Mouse (Mus musculus) gonadal fat pad, adult 2 months (tissue): ENCODE measurements around the gene Ctnnbl1. TPM values are rescaled to one million over a fixed set of nuclear protein-coding genes. Genes with fewer than 3 reads are reported as not detected.

Experiments
- DNase-seq: peaks from one replicate; pipeline ENCODE4 v3.0.0-alpha.2; 2012; ENCODE audit warnings: low read depth
- polyA plus RNA-seq: library from polyadenylated mRNA; depleted of rRNA; stranded (reverse); fragments of >200 nt; gene quantifications from 2 replicates; pipeline ENCODE4 v1.2.3, GENCODE M21; 2012

Gene Ctnnbl1
- polyA plus RNA-seq, 1 experiment: 35.4 TPM

DNA sequence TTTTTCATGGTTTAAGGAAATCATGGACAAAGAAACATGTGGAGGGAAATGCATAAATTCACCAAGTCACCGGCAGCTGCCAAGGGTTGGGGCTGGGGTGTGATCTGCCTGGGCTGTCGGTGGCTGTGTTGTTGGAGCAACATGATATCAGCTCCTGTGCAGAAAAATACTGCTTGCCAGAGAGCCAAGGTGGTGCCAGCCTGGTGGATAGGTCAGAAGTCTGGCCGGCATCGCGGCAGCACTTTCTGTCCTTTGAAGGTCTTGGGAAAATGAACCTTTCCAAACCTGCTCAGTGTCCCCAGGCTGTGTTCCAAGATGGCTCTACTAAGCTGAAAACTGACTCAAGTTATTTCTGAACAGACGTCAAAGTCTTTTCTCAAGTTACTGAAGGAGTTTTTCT is 133.0 kb downstream of the Ctnnbl1 start:
- no peak for DNase-seq

DNA sequence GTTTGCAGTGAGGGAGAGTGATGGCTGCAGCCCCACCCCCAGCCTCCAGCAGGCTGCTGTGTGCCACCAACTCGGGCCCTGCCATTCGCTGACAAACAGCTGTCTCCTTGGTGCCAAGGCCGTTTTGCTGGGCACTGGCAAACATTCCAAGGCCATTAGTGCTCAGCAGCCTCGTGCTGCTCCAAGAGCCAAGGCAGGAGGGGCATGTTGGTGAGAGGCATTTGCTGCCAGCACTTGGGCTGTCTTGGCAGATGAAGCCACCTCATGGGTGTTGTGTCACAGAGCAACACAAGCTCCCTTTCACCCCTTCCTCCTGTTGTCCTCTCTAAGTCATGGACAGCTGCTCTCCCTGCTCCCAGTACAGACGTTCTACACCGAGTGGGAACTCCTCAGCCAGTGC is 136.0 kb downstream of the Ctnnbl1 start:
- no peak for DNase-seq

DNA sequence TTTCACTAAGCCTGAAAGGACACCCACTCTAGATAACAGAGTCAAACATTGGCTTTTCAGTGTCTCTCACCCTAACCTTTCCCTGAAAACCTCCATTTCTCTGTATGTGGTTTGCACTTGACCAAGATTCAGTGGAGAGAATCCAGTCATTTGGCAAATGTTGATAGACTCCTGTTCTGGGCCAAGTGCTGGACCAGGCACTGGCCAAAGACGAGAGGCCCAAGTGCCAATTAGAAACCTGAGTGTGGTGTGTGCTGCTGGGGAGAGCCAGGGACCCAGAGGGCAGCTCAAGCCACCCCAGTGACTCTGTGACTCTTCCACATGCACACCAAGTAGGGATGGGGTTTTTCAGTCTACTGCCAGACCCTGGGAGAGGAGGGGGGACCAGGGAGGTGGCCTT is 136.5 kb downstream of the Ctnnbl1 start:
- DNase-seq: no peak

DNA sequence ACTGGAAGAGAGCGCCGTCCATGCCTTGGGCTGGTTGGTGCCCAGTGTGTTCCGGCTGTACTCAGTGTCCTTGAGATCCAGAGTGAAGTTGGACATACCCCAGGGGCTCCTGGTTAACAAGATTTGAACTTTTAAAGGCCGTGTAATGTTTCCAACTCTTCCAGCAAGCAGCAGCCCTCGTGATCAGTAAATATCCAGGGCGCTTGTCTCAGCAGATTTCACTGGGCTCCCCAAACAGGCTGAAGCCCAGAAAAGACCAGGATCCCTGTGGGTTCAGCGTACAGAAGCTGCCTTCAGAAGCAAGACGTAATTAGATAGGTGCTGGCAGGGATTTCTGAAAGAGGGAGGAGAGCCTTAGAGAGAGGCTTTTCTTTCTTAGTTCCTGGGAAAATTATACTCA is 137.9 kb downstream of the Ctnnbl1 start:
- DNase-seq: no peak

DNA sequence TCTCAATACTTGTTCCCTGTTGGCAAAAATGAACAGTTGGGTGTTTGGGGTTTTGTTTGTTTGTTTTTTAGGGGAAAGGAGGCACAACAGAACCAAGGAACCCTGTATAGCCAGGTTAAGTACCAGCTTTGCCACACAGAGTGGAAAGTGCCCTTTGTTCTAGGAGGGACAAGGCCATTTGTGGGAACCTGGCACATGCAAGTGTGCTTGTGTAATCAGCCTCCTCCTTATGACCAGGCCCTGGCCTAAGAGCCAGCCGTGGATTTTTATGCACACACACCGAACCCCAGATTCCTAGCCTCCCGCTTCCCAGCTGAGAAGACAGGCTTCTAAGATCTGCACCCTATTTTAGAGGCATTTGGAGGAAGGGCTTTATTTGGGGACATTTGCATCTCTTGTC is 140.2 kb downstream of the Ctnnbl1 start:
- no peak for DNase-seq

DNA sequence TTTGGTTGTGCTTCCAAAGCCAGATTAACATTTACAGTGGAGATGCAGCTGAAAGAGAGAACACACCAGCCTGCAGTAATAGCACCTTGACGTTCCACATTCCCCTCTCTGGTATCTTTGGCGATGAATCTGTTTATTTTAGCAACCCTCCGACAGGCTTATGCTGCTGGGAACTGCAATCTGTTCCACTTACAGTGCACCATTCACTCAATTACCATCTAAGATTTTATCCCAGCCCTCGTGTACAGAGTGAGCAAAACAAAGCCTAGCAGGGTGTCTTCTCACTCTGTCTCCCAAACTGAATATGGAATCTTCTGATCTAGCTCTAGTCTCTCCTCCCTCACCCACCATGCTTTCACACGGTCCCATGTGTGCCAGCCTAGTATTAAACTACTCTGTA is 140.8 kb downstream of the Ctnnbl1 start:
- DNase-seq: no peak

- DNase-seq: no peak
Measured at GRCm38 (mm10) chr2:157881939-157882338, 144.7 kb downstream of the Ctnnbl1 start.

- DNase-seq: no peak
Measured at GRCm38 (mm10) chr2:157887275-157888025, 150.2 kb downstream of the Ctnnbl1 start.

- no peak for DNase-seq
Measured at GRCm38 (mm10) chr2:157891166-157891565, 154.0 kb downstream of the Ctnnbl1 start.

DNA sequence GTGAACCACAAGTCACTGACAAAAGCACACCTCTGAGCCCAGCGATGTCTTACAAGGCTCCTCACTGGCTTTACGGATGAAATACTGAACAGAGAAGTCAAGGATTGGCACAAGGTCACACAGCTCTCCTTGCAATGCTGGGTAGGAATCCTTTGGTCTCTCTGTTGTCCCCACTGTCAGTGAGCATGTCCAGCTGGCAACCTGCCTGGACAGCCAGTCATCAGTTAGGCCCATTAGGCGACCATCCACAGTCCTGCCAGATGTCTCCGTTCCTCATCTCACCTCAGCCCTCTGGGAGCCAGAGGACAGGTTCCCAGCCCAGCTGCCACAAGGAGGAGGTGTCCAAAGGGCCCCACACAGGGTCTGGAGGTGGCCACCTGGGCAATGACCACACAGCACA is 159.9 kb downstream of the Ctnnbl1 start:
- no peak for DNase-seq

DNA sequence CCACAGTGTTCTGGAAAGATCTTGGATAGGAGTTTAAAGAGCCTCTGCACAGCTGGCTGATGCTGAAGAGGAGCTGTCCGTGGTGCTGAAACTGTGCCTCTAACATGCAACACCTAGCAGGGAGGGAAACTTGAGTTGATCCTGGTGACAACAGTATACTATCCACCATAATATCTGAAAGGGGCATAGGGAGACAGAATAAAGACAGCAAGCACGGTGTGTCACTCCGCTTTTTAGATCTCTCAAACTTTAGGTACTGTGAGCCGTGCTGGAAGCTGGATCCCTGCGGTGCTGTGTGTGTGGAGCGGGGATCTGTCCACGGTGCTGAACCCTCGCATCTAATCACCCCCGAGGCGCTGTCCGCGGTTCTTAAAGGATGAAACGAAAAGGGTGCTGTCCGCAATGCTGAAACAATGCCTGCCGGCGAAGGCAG is 176.0 kb downstream of the Ctnnbl1 start:
- DNase-seq: no peak

DNA sequence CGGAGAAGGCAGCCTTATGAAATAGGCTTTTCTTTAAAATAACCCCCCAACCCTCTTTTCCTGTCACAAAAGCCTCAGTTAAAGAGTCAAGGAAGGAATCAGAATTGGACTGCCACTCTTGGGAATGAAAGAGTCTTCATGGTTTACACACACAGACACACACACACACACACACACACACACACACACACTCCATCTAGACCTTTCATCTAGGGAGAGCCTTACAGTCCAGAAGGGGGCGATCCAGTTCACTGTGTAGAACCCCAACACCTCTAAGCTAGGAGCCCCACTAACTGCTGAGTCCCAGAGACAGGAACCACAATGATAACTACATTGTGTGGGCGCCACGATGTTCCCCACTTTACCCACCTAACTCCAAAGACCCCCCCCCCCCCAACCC is 176.5 kb downstream of the Ctnnbl1 start:
- no peak for DNase-seq

DNA sequence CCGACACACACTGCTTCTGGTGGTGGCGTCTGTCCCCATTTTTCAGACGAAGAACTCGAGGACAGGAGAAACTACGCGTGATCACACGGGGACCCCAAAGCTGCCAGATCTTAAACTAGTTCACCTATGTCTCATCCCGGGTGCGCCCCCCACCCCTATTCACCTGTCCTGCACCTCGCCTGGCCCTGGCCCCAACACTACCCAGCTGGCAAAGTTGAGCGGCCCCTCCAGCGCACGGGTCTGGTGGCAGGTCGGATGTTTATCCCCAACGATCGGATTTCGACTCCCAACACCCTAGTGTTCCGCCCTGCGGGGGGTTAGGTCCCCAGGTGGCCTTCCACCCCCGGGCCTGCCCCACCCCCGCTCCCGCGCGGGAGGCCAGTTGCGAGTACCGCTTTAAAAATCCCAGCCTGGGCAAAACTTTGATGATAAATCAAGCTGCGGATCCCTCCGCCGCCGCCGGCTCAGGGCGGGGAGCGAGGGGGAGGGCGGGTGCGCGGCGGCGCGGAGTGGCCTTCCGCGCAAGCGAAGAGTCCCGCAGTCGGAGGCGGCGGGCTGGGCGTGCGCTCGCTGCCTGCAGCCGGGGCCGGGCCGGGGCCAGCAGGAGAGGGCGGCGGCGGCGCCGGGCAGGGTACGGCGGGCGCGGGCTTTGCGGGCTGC is 177.0 kb downstream of the Ctnnbl1 start, which contains the start of gene Vstm2l:
Gene Vstm2l (plus strand): TSS at position 549 of the 660 bp plus-strand sequence.
- DNase-seq: no peak

GRCm38 (mm10) chr2:157914889-157915517 is 177.8 kb downstream of the Ctnnbl1 start:
- no peak for DNase-seq

DNA sequence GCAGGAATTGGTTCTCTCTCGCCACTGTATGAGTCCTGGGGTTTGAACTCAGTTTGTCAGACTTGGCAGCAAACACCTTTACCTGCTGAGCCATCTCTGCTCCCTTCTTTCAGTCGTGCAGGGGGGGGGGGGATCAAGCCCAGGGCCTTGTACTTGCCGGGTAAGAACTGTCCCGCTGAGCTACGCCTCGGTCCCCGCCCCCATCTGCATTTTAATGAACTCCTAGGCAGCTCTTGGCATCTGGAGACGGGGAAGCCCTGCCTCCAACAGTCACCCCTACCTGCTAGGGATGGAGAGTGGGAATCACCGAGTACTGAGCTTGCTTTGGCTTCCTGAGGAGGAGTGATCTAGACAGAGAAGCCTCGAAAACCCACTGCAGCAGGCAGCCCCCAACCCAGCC is 181.3 kb downstream of the Ctnnbl1 start:
- no peak for DNase-seq

DNA sequence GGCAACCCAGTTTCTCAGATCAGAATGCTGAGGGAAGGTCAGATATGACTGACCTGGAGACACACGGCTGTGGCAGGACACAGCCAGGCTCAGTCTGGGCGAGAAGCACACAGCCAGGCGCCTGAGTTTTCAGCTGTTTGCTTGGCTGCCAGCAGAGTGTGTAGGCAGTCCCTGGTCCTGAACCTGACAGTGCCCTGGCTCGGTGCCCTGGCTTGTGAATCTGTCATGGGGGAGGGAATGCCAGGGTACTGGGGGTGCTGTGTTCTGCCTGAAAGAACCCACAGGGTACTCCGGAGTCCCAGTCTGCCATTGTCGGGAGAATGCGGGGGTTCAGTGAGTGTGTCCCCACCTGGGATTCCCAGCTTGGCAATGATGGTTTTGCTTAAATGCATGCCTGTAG is 184.3 kb downstream of the Ctnnbl1 start:
- no peak for DNase-seq

DNA sequence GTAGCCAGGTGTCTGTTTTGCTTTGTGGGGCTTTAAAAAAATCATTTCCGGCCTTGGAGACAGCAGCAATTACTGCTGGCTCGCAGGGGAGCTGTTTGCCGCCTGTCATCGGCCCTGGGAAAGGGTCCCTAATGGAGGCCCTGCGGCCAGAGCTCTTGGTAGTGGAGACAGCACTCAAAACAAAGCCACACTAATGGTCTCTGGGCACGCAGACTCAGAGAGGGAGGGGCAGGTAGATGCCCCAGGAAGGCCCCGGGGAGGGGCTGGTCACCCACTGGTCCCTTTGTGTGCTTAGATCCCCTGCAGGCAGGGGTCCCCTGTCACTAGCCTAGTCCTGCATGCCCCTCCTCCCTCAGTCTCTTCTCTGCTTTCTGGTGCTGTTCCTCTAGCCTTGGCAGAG is 186.2 kb downstream of the Ctnnbl1 start:
- no peak for DNase-seq

GRCm38 (mm10) chr2:157924504-157924903 is 187.3 kb downstream of the Ctnnbl1 start:
- DNase-seq: no peak

DNA sequence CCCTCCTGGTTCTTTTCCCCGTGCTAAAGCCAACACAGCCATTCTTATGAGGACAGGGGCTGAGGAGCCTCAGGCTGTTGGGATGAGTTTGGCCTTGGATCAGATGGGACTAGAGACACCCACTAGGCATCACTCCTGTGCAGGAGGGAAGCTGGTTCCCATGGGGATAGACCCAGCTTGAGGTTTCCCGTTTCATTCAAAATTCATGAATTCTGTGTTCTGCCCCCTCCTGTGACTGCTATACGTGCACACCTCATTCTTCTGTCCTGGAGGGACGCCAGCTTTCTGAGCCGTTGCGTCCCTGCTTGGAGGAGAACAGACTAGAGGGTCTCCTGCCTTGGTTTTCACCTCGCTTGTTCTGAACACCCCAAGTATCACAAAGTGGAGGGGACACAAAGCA is 189.3 kb downstream of the Ctnnbl1 start:
- no peak for DNase-seq

DNA sequence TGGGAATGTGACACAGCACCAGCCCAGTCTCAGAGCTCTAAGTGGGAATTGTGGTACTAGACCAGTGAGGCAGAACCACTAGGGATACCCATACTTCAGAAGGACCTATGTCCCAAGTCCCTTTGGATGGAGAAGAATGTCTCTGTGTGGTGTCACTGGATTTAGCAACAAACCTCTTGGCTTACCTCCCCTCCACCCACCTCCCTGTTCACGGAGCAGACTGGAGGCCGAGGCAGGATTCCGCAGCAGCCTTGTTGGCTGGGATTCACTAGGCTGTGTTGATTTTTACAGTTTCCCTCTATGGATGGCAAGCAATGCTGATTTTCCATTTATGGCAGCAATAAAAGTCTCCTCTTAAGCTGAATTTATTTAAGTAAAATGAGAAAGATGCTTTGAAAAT is 189.7 kb downstream of the Ctnnbl1 start:
- DNase-seq: no peak

DNA sequence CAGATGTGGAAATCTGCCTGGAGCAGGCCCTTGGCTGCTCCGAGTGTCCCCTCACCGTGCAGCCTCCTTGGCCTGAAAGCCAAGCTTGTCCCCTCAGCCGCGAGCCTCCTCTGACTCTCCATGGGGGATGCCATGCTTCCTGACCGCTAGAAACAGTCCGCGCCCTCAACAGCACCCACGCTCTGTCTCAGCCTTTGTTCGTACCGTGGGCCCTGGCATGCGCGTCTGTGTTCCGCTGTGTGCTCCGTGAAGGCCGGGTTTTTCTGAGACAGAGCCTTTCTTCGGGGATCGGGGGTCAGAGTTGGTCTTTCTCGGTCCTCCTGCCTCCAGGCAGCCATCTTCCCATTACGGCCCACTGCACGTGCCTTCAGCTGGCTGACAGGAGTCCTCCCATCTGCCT is 190.2 kb downstream of the Ctnnbl1 start:
- DNase-seq: no peak

GRCm38 (mm10) chr2:157927815-157928214 is 190.6 kb downstream of the Ctnnbl1 start:
- DNase-seq: no peak

DNA sequence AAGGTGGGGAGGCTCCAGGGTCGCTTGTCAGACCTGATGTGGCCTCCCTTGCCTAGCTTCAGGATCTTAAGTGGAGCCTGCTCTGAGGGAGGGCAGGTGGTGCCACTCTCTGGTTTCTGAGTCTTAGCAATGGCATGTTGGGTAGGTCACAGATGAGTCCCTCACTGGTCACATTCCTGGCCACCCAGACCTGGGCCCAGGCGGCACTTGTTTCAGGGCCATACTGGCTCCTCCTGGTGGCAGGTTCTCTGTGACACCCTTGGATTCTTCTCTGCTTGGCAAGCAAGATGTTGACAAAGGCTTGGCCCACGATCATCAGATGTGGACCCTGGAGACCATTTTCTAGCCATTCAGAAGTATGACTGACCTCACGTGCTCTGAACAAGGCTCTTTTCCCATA is 195.5 kb downstream of the Ctnnbl1 start:
- DNase-seq: no peak
